Mouse (Mus musculus) inflammation-experienced regulatory T-cells, adult 6 months (primary cell): ENCODE measurements around the gene Eif4g3. TPM values are rescaled to one million over a fixed set of nuclear protein-coding genes. Genes with fewer than 3 reads are reported as not detected.
A peak's percentile ranks its signal among the peaks of the same experiment; 100 is the strongest.

ENCODE experiments used
- ATAC-seq: one replicate; pipeline ENCODE4 v1.8.0; 2017
- polyA plus RNA-seq, 3 experiments: library from polyadenylated mRNA; unstranded; fragments of 100-300 nt; shearing (Covaris generic); gene quantifications; one replicate each; pipeline ENCODE4 v1.2.1; 2017

Eif4g3 gene
- polyA plus RNA-seq, 3 experiments from 2014 or later, result 33.8 to 51.8 (median 42.4) TPM

- ATAC-seq, result no peak
Measured at GRCm38 (mm10) chr4:137990433-137990832, 2.4 kb upstream of the Eif4g3 start.

GRCm38 (mm10) chr4:137991240-137991639 lies 1.6 kb upstream of the Eif4g3 start:
- no peak for ATAC-seq

DNA sequence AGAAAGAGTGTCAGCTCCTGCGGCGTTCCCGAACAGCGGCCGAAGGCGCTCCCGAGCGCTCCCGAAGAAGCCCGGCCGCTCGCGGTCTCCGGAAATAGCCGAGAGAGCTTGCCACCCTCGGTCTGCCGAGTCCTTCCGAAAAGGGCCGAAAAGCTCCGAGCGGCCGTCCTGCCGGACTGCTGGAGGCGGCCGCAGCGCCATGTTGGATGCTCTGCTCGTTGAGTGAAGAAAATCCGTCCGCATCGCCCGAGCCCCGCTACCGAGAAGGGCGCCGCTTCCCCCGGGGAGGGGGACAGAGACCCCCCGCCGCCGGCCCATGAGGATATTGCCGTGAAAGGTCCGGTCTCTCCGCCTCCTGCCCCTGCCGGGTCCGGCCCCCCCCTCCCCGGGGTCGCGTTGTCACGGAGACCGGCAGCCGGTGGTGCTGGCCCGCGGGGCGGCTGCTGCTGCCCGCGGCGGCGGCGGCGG lies 503 bp downstream of the Eif4g3 start:
- ATAC-seq, result peak; percentile 92

GRCm38 (mm10) chr4:137993821-137994561 lies 1.2 kb downstream of the Eif4g3 start:
- ATAC-seq, result no peak

- no peak for ATAC-seq
Measured at GRCm38 (mm10) chr4:137994562-137995336, 1.9 kb downstream of the Eif4g3 start.

- ATAC-seq, result no peak
Measured at GRCm38 (mm10) chr4:137995399-137995798, 2.6 kb downstream of the Eif4g3 start.

GRCm38 (mm10) chr4:137998232-137998631 lies 5.4 kb downstream of the Eif4g3 start:
- no peak for ATAC-seq

DNA sequence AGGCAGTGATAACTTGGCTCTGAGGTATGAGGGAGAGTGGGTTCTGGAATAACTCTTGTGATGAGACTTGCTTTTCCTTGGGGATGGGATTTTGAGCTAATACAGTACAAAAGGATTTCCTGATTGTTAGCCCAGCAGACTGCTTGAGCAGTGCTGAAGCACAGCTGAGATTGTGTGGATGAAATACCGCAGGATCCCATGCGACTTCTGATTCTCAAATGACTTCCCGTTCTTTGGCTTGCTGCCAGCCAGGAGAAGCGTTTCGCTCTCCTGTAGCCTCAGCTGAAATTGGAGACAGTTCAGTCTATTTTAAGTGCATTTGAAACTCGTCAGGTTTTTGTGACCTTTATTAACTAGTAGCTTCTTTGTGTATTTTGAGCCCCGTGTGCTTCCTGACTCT lies 7.9 kb downstream of the Eif4g3 start:
- ATAC-seq, result no peak

- no peak for ATAC-seq
Measured at GRCm38 (mm10) chr4:138003909-138004610, 11.2 kb downstream of the Eif4g3 start.

- ATAC-seq, result no peak
Measured at GRCm38 (mm10) chr4:138005781-138006180, 13.0 kb downstream of the Eif4g3 start.

DNA sequence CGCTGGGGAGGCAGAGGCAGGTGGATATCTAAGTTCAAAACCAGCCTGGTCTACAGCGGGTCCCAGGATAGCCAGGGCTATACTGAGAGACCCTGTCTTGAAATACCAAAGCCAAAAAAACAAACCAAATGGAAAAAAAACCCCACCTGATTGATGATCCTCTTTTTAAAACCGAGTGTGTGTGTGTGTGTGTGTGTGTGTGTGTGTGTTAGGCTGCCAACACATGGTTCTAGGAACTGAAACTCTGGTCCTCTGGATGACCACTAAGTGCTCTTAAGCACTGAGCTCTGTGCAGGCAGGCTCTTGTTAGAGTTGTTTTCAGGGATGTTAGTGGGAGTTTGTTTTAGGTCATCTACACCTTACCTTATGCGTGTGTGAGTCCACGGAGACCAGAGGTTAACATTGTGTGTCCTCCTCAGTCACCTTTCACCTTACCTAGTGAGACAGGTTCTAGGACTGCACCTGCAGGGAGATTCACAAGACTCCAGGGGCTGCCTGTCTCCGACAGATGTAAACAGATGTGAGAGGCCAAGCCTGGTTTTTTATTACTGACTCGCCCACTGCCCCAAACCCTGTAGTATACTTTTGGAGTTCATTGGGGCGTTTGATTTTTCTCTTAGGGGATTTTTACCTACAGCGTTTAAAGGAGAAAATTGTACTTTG lies 14.3 kb downstream of the Eif4g3 start:
- ATAC-seq, result no peak

GRCm38 (mm10) chr4:138008646-138009045 lies 15.8 kb downstream of the Eif4g3 start:
- ATAC-seq, result no peak

DNA sequence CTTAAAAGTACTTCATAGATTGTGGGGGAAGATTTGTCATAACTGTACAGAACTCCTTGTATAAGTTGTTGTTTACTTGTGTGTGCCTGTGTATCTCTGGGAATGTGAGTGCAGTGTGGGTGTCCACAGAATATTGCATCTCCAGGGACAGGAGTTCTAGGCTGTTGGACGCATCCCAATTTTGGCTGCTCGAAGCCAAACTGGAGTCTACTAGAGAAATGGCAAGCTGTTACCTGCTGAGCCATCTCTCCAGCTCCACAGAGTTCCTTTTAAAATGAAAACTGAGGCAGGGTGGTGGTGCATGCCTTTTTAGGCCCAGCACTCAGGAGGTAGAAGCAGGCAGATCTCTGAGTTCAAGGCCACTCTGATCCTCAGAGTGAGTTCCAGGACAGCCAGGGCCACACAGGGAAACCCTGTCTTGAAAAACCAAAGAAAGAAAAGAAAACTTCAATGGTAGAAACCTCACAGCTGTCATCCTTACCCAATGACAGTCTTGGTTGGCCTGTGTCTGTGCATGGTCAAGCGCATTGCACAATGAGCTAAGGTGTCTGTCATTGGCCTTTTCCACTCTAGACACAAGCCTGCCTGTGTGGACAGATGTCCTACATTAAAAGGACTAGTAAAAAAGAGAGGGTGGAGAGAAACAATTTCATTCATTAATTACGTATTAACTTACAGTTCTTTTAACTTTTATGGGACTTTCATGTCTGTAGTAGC lies 17.1 kb downstream of the Eif4g3 start:
- no peak for ATAC-seq

DNA sequence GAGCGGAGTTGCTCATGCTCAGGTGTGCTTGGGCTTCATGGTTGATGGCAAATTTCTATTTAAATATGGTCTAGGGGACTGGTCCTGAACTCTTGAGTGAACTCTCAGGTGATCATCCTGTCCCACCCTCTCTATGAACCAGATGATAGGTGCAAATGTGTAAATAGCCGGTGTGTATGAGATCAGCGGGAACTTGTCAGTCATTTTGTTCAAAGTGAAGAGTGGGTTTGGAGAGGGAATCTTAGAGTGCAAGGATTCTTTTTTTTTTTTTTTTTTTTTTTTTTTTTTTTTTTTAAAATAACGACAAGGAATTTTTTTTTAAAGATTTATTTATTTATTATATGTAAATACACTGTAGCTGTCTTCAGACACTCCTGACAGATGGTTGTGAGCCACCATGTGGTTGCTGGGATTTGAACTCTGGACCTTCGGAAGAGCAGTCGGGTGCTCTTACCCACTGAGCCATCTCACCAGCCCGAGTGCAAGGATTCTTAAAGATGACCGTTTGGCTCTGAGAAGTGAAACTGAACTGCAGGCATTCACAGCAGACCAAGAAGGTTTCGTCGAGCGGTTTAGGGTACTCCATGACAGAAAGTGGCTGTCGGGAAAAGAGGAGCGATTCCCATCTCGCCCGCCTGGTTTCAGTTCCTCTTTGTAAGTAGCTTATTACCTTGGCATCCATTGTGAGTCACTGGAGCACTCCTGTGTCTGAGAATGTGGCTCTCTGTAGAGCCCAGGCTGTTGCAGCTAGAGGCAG lies 21.1 kb downstream of the Eif4g3 start:
- ATAC-seq, result no peak

- no peak for ATAC-seq
Measured at GRCm38 (mm10) chr4:138015966-138016365, 23.1 kb downstream of the Eif4g3 start.

DNA sequence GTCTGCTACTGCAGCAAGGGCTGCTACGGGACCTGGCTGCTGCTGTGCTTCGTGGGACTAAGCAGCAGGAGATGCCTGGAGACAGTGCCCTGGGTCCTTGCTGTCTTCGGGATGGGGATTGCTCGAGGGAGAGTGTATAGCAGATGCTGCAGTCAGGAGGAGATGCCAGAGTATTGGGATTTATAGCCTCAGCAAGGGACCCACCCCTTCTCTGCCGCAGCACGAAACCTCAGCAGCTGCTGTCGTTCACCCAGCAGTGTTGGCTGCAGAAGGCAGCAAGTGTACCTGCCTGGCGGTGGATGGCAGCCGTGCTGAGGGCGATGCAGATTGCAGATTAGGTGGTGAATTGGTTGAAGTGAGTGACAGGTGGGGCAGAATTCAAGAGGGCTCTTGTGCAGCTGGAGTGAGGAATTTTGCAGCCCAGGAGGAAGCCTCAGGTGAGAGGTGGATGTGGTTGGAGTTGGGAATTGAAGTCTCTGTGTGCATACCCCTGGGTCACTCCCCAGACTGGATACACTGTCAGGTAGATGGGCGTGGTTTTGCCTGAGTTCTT lies 24.3 kb downstream of the Eif4g3 start:
- ATAC-seq, result no peak

DNA sequence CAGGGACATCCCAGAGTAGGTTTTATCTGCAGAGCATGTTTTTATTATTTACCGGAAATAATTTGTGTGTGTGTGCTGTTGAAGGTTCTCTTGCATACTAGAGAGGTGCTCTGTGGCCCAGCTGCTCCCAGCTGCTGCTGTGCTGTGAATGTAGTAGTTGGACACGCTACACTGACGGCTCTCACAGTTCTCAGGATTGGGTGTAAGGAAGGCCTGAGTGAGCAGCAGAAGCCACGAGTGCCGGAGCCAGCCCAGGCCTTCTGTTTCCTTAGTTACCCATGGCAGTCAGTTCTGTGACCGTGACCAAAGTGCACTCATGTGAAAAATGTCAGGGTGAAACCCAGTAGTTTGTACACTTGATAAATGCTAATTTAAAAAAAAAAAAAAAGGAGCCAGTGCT lies 25.2 kb downstream of the Eif4g3 start:
- ATAC-seq, result no peak

DNA sequence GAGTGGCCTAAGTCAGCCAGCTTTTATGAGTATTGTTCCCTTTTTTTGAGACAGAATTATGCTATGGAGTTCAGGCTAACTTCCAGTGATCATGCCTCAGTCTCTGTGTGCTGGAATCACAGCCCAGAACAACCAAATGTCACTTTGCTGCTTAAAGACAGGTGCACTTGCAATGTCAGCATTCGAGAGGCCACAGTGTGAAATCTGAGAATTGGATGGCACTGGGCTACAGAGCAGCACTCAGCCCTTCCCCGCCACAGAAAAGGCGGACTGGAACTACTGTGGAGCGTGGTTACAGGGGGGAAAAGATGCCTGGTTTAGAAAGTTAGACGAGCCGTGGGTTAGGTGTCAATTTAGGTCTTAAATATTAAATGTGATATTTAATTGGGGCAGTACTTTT lies 27.4 kb downstream of the Eif4g3 start:
- ATAC-seq, result no peak

DNA sequence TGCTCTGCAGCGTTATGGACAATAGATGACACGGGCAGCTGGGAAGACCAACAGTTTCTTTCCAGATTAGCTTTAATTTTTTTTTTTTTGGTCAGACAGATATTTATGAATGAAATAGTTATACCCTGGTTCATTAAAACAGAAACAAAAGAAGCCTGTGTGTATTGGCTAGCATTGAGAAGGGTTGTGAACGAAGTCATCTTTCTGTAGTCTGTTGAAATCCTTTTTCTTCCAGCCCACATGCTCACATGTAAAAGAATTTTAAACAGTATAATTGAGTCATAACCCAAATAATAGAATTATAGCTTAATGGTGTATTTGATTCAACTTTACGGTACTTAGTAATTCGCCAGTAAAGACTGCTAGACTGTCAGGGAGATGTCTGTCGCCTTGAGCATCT lies 28.8 kb downstream of the Eif4g3 start:
- no peak for ATAC-seq

GRCm38 (mm10) chr4:138022761-138023160 lies 29.9 kb downstream of the Eif4g3 start:
- ATAC-seq, result no peak
